Mouse (Mus musculus) C2C12 (cell line): ENCODE measurements around the gene Efcab11.

Experiments
- CEBPB ChIP-seq: IDR thresholded peaks from one replicate; pipeline ENCODE4 v1.6.1; 2011; ENCODE audit warnings: low read depth, mild to moderate bottlenecking, control low read depth, moderate library complexity
- CTCF ChIP-seq: IDR thresholded peaks from one replicate; pipeline ENCODE4 v1.5.1; 2011; ENCODE audit not compliant: control insufficient read depth, insufficient read depth, insufficient read length
- FOSL1 ChIP-seq: IDR thresholded peaks from one replicate; pipeline ENCODE4 v1.8.0; 2011; ENCODE audit warnings: mild to moderate bottlenecking, low read length; ENCODE audit not compliant: poor library complexity, insufficient read depth, severe bottlenecking
- MAX ChIP-seq: IDR thresholded peaks from one replicate; pipeline ENCODE4 v1.6.1; 2011; ENCODE audit warnings: mild to moderate bottlenecking, control low read depth
- MYOD1 ChIP-seq: IDR thresholded peaks from one replicate; pipeline ENCODE4 v1.6.1; 2011; ENCODE audit warnings: low read depth; ENCODE audit not compliant: control insufficient read depth, insufficient read length
- MYOG ChIP-seq: IDR thresholded peaks from one replicate; pipeline ENCODE4 v1.6.1; 2011; ENCODE audit not compliant: control insufficient read depth, insufficient read length; ENCODE audit errors: extremely low read depth
- USF1 ChIP-seq: IDR thresholded peaks from one replicate; pipeline ENCODE4 v1.6.1; 2011; ENCODE audit warnings: low read depth, mild to moderate bottlenecking, control low read depth, moderate library complexity

GRCm38 (mm10) chr12:99836404-99837131, 47.7 kb downstream of the Efcab11 start:
- TF ChIP-seq CTCF = no peak
- no peak for TF ChIP-seq USF1
- no peak for TF ChIP-seq MYOG
- no peak for TF ChIP-seq MAX
- TF ChIP-seq MYOD1 = no peak
- no peak for TF ChIP-seq CEBPB
- no peak for TF ChIP-seq FOSL1
